Mouse (Mus musculus): Measurements from ENCODE around the gene Larp4. TPM values are rescaled to one million over a fixed set of nuclear protein-coding genes. Genes with fewer than 3 reads are reported as not detected.

The Larp4 gene
- total RNA-seq, 2 experiments from 2014 or later: 43.5 to 51.8 TPM

- no peak for DNase-seq (ENCODE audit: extremely low spot score in 1 of 2, low spot score in 2 of 2)
- peak overlapping the region; percentile 93 for H3K4me3 ChIP-seq
- TF ChIP-seq CTCF (IDR thresholded peaks at IDR 0.05): no peak
- intact Hi-C loops (cut with DNase I): loop anchor here (2.0 kb wide), 1 partner anchor 51 kb away; no protein-coding TSS in a partner anchor
- peak overlapping the region; percentile 84 for H3K27ac ChIP-seq
Observed at GRCm38 (mm10) chr15:100041267-100042047, 71.6 kb downstream of the Larp4 start.

GRCm38 (mm10) chr15:100042048-100042400 is 72.2 kb downstream of the Larp4 start:
- Histone ChIP-seq H3K27ac (peak overlapping the region; percentile 84), H3K4me3 (peak overlapping the region; percentile 13; the same call in 1 of the 2 replicates)
- intact Hi-C loops (cut with DNase I): no loop called here
- no peak for DNase-seq (ENCODE audit: extremely low spot score in 1 of 2, low spot score in 2 of 2)
- no peak for TF ChIP-seq CTCF (IDR thresholded peaks at IDR 0.05)

- DNase-seq (ENCODE audit: extremely low spot score in 1 of 2, low spot score in 2 of 2): no peak
- Histone ChIP-seq H3K27ac (peak overlapping the region; percentile 16; the same call in 1 of the 2 replicates), H3K4me3 (no peak overlapping the region)
- no peak for TF ChIP-seq CTCF (IDR thresholded peaks at IDR 0.05)
- intact Hi-C loops (cut with DNase I): no loop called here
Observed at GRCm38 (mm10) chr15:100045576-100045975, 75.7 kb downstream of the Larp4 start.

- H3K27ac ChIP-seq: no peak overlapping the region
- no peak for DNase-seq (ENCODE audit: extremely low spot score in 1 of 2, low spot score in 2 of 2)
- no peak for TF ChIP-seq CTCF (IDR thresholded peaks at IDR 0.05)
- no peak overlapping the region for H3K4me3 ChIP-seq
- intact Hi-C loops (cut with DNase I): no loop called here
Observed at GRCm38 (mm10) chr15:100049496-100050087, 79.7 kb downstream of the Larp4 start.

GRCm38 (mm10) chr15:100050940-100051339 is 81.1 kb downstream of the Larp4 start:
- intact Hi-C loops (cut with DNase I): no loop called here
- DNase-seq (ENCODE audit: extremely low spot score in 1 of 2, low spot score in 2 of 2): no peak
- Histone ChIP-seq H3K4me3 (no peak overlapping the region), H3K27ac (no peak overlapping the region)
- no peak for TF ChIP-seq CTCF (IDR thresholded peaks at IDR 0.05)

- intact Hi-C loops (cut with DNase I): no loop called here
- DNase-seq (ENCODE audit: extremely low spot score in 1 of 2, low spot score in 2 of 2): no peak
- TF ChIP-seq CTCF (IDR thresholded peaks at IDR 0.05): no peak
- no peak overlapping the region for H3K4me3 ChIP-seq
- peak overlapping the region; percentile 28; the same call in 1 of the 2 replicates for H3K27ac ChIP-seq
Observed at GRCm38 (mm10) chr15:100052726-100053125, 82.9 kb downstream of the Larp4 start.

GRCm38 (mm10) chr15:100056397-100056908 is 86.6 kb downstream of the Larp4 start:
- DNase-seq (ENCODE audit: extremely low spot score in 1 of 2, low spot score in 2 of 2): no peak
- Histone ChIP-seq H3K27ac (no peak overlapping the region), H3K4me3 (no peak overlapping the region)
- no peak for TF ChIP-seq CTCF (IDR thresholded peaks at IDR 0.05)
- intact Hi-C loops (cut with DNase I): no loop called here

GRCm38 (mm10) chr15:100057698-100058097 is 87.8 kb downstream of the Larp4 start:
- no peak overlapping the region for H3K4me3 ChIP-seq
- no peak for DNase-seq (ENCODE audit: extremely low spot score in 1 of 2, low spot score in 2 of 2)
- intact Hi-C loops (cut with DNase I): no loop called here
- no peak for TF ChIP-seq CTCF (IDR thresholded peaks at IDR 0.05)
- H3K27ac ChIP-seq: no peak overlapping the region

GRCm38 (mm10) chr15:100058143-100058542 is 88.3 kb downstream of the Larp4 start:
- intact Hi-C loops (cut with DNase I): no loop called here
- no peak for TF ChIP-seq CTCF (IDR thresholded peaks at IDR 0.05)
- Histone ChIP-seq H3K27ac (no peak overlapping the region), H3K4me3 (no peak overlapping the region)
- DNase-seq (ENCODE audit: extremely low spot score in 1 of 2, low spot score in 2 of 2): no peak

- H3K27ac ChIP-seq: no peak overlapping the region
- intact Hi-C loops (cut with DNase I): no loop called here
- no peak for TF ChIP-seq CTCF (IDR thresholded peaks at IDR 0.05)
Observed at GRCm38 (mm10) chr15:100058912-100059311, 89.0 kb downstream of the Larp4 start.

GRCm38 (mm10) chr15:100059626-100060311 is 89.9 kb downstream of the Larp4 start:
- no peak overlapping the region for H3K4me3 ChIP-seq
- TF ChIP-seq CTCF (IDR thresholded peaks at IDR 0.05): no peak

More at GRCm38 (mm10) chr15:100058912-100059311, 89.0 kb downstream of the Larp4 start:
- no peak for DNase-seq (ENCODE audit: extremely low spot score in 1 of 2, low spot score in 2 of 2)
- H3K4me3 ChIP-seq: no peak overlapping the region

More at GRCm38 (mm10) chr15:100059626-100060311, 89.9 kb downstream of the Larp4 start:
- no peak overlapping the region for H3K27ac ChIP-seq
- DNase-seq (ENCODE audit: extremely low spot score in 1 of 2, low spot score in 2 of 2): no peak
- intact Hi-C loops (cut with DNase I): no loop called here

Data from left cerebral cortex, adult 2 months (tissue).